Comparison of ENCODE assay signal across 25 mouse cellular contexts in genomic region chr10:98765786-98766419, GRCm38 (mm10).
DNase-seq lines count a peak whose midpoint lies in the region; ATAC-seq and TF ChIP-seq lines count a peak whose summit lies in the region.
"Had no signal": no experiment of that assay in that cellular context is flagged by ENCODE, and none has a peak within 500 bp of the region (broad histone marks: within the 10 kb centered on the region; RNA-seq: fewer than 3 reads in every experiment).

No protein-coding gene starts in this region.

- H3K4me2 ChIP-seq in hindbrain, postnatal 0 days (ENCODE audit: low read depth, low read length): no peak overlapping the region
- H3K4me2 ChIP-seq in liver, postnatal 0 days (ENCODE audit: low read depth, low read length): no peak overlapping the region
- H3K4me2 ChIP-seq: embryonic facial prominence, embryonic 15.5 days; forebrain, embryonic 15.5 days; intestine, embryonic 15.5 days had no signal

- H3K4me3 ChIP-seq in hindbrain, postnatal 0 days (ENCODE audit: low read length): no peak overlapping the region
- no peak overlapping the region for H3K4me3 ChIP-seq in hindbrain, embryonic 10.5 days
- no peak overlapping the region for H3K4me3 ChIP-seq in liver, postnatal 0 days (ENCODE audit: low read depth, low read length)
- H3K4me3 ChIP-seq: embryonic facial prominence, embryonic 15.5 days; erythroblast, embryonic 14.5 days; forebrain, embryonic 10.5 days; forebrain, embryonic 15.5 days; gastrocnemius, adult 2 months; intestine, embryonic 15.5 days had no signal

- no peak for DNase-seq in frontal cortex, postnatal 36 days (ENCODE audit: low spot score in 2 of 2)
- peak; percentile 21 for DNase-seq in hindbrain, postnatal 0 days (ENCODE audit: low spot score)
- no peak for DNase-seq in hindbrain, embryonic 10.5 days (ENCODE audit: low spot score)
- DNase-seq in right cerebral cortex, adult 18-20 months: peak; percentile 30
- no peak for DNase-seq in right cerebral cortex, postnatal 14 days
- DNase-seq in kidney, adult 11 months: no peak
- DNase-seq in liver, postnatal 0 days: no peak
- DNase-seq: adrenal gland, adult 2 months; adrenal gland, postnatal 25 days; cerebellum, adult 11 months; cerebellum, adult 8-10 months; cerebellum, postnatal 14 days; embryo, embryonic 11 days; gastrocnemius, adult 2 months; gastrocnemius, postnatal 25 days; heart, postnatal 10 days; heart, postnatal 4 days had no signal

- peaks cover 5% of the 10 kb centered on the region; the same call in 1 of the 2 replicates for H3K9me3 ChIP-seq in hindbrain, postnatal 0 days (ENCODE audit: low read length)
- peaks cover 7% of the 10 kb centered on the region; the same call in 1 of the 2 replicates for H3K9me3 ChIP-seq in hindbrain, embryonic 10.5 days
- H3K9me3 ChIP-seq in liver, postnatal 0 days (ENCODE audit: low read length): no peaks in the 10 kb centered on the region
- H3K9me3 ChIP-seq: embryonic facial prominence, embryonic 15.5 days; forebrain, embryonic 15.5 days; intestine, embryonic 15.5 days had no signal

- TF ChIP-seq EP300 in liver, postnatal 0 days (IDR thresholded peaks at IDR 0.05; ENCODE audit: low read depth): no peak

- H3K27ac ChIP-seq in hindbrain, postnatal 0 days: no peak overlapping the region
- H3K27ac ChIP-seq in hindbrain, embryonic 10.5 days: no peak overlapping the region
- H3K27ac ChIP-seq in liver, postnatal 0 days (ENCODE audit: low read depth): no peak overlapping the region
- H3K27ac ChIP-seq: embryonic facial prominence, embryonic 15.5 days; forebrain, embryonic 10.5 days; forebrain, embryonic 15.5 days; gastrocnemius, adult 2 months; intestine, embryonic 15.5 days had no signal

- no peaks in the 10 kb centered on the region for H3K36me3 ChIP-seq in hindbrain, postnatal 0 days (ENCODE audit: insufficient read depth, low read length)
- no peaks in the 10 kb centered on the region for H3K36me3 ChIP-seq in hindbrain, embryonic 10.5 days
- no peaks in the 10 kb centered on the region for H3K36me3 ChIP-seq in liver, postnatal 0 days (replicated peaks; ENCODE audit: insufficient read depth, low read length)
- H3K36me3 ChIP-seq: embryonic facial prominence, embryonic 15.5 days; forebrain, embryonic 10.5 days; forebrain, embryonic 15.5 days; intestine, embryonic 15.5 days had no signal

- ATAC-seq in frontal cortex, adult (ENCODE audit: low TSS enrichment): peak; percentile 47
- no peak for ATAC-seq in hindbrain, postnatal 0 days
- ATAC-seq in liver, postnatal 0 days: no peak
- ATAC-seq: activated CD4-positive, CD25-positive, alpha-beta regulatory T cell, adult 4 months; forebrain, embryonic 15.5 days; intestine, embryonic 15.5 days; Patski had no signal

- H3K9ac ChIP-seq in hindbrain, postnatal 0 days (replicated peaks; ENCODE audit: low read length): no peak overlapping the region
- H3K9ac ChIP-seq in liver, postnatal 0 days (replicated peaks): no peak overlapping the region
- H3K9ac ChIP-seq: embryonic facial prominence, embryonic 15.5 days; forebrain, embryonic 15.5 days; intestine, embryonic 15.5 days had no signal

- TF ChIP-seq CTCF in hindbrain, postnatal 0 days (IDR thresholded peaks at IDR 0.05; ENCODE audit: low read depth): no peak
- TF ChIP-seq CTCF in liver, postnatal 0 days (IDR thresholded peaks at IDR 0.05; ENCODE audit: low read depth): no peak

- H3K27me3 ChIP-seq in hindbrain, postnatal 0 days (ENCODE audit: insufficient read depth, low read length): no peaks in the 10 kb centered on the region
- no peaks in the 10 kb centered on the region for H3K27me3 ChIP-seq in hindbrain, embryonic 10.5 days (ENCODE audit: insufficient read depth, poor library complexity, severe bottlenecking)
- no peaks in the 10 kb centered on the region for H3K27me3 ChIP-seq in liver, postnatal 0 days (ENCODE audit: insufficient read depth, low read length)
- H3K27me3 ChIP-seq: embryonic facial prominence, embryonic 15.5 days; forebrain, embryonic 15.5 days; intestine, embryonic 15.5 days; Patski had no signal

- 63% methylated on average over 11 of the region's 11 CpGs for WGBS in hindbrain, postnatal 0 days
- 76% methylated on average over 11 of the region's 11 CpGs for WGBS in hindbrain, embryonic 10.5 days
- 75% methylated on average over 11 of the region's 11 CpGs for WGBS in liver, postnatal 0 days (ENCODE audit: insufficient replicate concordance)

- no peaks in the 10 kb centered on the region for H3K4me1 ChIP-seq in hindbrain, postnatal 0 days (ENCODE audit: insufficient read depth, low read length)
- no peaks in the 10 kb centered on the region for H3K4me1 ChIP-seq in hindbrain, embryonic 10.5 days (replicated peaks)
- H3K4me1 ChIP-seq in liver, postnatal 0 days (ENCODE audit: insufficient read depth): no peaks in the 10 kb centered on the region
- H3K4me1 ChIP-seq: embryonic facial prominence, embryonic 15.5 days; forebrain, embryonic 10.5 days; forebrain, embryonic 15.5 days; intestine, embryonic 15.5 days had no signal

Comparison
In these comparisons a context has a peak if more than half of its experiments do, and no peak if none do; other contexts are left out.
1. DNase-seq: peak in hindbrain, postnatal 0 days (single experiment) and right cerebral cortex, adult 18-20 months (single experiment); none in frontal cortex, postnatal 36 days (0 of 2), hindbrain, embryonic 10.5 days (single experiment), right cerebral cortex, postnatal 14 days (single experiment), kidney, adult 11 months (single experiment) and liver, postnatal 0 days (single experiment).